Mouse (Mus musculus): ENCODE measurements around the gene Prox1. TPM values are rescaled to one million over a fixed set of nuclear protein-coding genes. Genes with fewer than 3 reads are reported as not detected.

Gene Prox1
- polyA plus RNA-seq, 1 experiment from 2014 or later = 16.4 TPM

DNA sequence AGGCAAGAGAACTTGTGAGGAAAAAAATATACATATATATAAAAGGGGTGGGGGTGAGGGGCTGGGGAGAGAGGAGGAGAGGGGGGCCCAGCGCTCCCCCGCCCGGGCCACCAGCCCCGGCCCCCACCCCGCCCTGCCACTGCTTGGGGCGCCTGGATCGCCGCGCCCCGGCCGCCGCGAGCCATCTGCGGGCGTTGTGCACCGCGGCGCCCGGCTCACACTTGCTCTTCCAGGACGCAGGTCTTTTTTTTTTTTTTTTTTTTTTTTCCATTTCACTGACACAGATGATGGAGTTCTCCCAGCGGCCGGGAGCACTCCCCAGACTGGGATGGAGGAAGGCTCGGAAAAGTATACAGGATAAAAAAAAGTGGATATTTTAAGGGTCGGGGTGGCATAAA lies 304 bp upstream of the Prox1 start:
- WGBS = 0% methylated on average over 11 of the region's 24 CpGs
- Histone ChIP-seq H3K27ac (ENCODE audit: low read length) (peak overlapping the region; percentile 98), H3K9me3 (replicated peaks; ENCODE audit: control insufficient read depth, low read length) (no peaks in the 10 kb centered on the region), H3K4me3 (ENCODE audit: low read length) (peak overlapping the region; percentile 86), H3K4me1 (ENCODE audit: control insufficient read depth, insufficient read depth, low read length) (peaks cover 21% of the 10 kb centered on the region), H3K4me2 (ENCODE audit: low read depth, low read length) (peak overlapping the region; percentile 69), H3K36me3 (ENCODE audit: control insufficient read depth, insufficient read depth) (no peaks in the 10 kb centered on the region), H3K9ac (ENCODE audit: low read length) (peak overlapping the region; percentile 90), H3K27me3 (ENCODE audit: control insufficient read depth, insufficient read depth, low read length) (0 out of 2 replicates have a peak, but pooled peaks cover 3% of the 10 kb centered on the region)
- peak; percentile 21; the same call in 1 of the 2 replicates for ATAC-seq (replicated peaks; ENCODE audit: extremely low read depth, insufficient read depth, low FRiP score)

DNA sequence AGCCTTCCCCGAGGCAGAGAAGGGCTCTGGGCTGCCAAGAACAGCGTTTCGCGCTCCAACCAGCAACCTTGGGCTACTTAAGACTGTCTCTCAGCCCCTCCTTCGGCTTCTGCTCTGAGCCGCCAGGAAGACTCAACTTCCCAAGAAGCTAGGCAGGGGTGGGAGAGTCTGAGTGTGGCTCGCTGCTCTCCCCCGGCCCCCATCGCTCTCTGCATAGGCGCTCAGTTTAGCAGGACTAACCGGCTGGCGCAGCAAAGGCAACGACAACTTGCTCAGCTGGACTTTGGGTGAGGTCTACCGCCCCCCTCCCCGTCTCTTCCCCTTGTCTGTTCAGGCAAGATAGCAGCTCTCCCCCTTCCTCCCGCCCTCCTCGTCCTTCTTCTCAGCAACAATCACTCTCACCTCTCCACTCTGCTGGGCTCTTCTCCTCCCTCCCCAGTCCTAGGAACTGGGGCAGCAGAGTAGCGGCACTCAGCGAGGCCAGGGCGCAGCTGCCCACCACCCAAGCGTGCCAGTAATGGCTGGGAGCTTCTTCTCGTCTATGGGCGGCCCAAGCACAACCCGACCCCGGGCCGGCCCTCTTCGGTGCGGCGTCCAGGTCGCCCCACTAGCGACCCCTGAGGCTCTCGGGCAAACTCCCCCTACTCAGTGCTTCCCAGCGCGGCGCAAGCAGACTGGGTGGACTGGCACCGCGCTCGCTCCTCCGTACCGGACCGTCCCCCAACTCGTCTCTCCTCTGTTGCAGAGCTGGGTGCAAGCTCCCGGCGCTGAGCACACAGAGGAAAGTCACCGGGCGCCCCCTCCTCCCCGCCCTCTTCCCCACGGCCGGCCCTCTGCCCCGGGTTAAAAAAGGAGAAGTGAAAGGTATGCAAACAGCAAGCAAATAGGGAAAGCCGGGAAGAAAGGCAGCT lies 1.5 kb downstream of the Prox1 start:
- Histone ChIP-seq H3K27me3 (ENCODE audit: control insufficient read depth, insufficient read depth, low read length) (0 out of 2 replicates have a peak, but pooled peaks cover under 1% of the 10 kb centered on the region), H3K4me1 (ENCODE audit: control insufficient read depth, insufficient read depth, low read length) (peaks cover 19% of the 10 kb centered on the region), H3K4me2 (ENCODE audit: low read depth, low read length) (peak overlapping the region; percentile 69), H3K27ac (ENCODE audit: low read length) (peak overlapping the region; percentile 98), H3K9ac (ENCODE audit: low read length) (peak overlapping the region; percentile 90), H3K4me3 (ENCODE audit: low read length) (peak overlapping the region; percentile 86), H3K9me3 (replicated peaks; ENCODE audit: control insufficient read depth, low read length) (no peaks in the 10 kb centered on the region), H3K36me3 (ENCODE audit: control insufficient read depth, insufficient read depth) (no peaks in the 10 kb centered on the region)
- 1% methylated on average over 51 of the region's 51 CpGs for WGBS
- peak; percentile 43 for ATAC-seq (replicated peaks; ENCODE audit: extremely low read depth, insufficient read depth, low FRiP score)

DNA sequence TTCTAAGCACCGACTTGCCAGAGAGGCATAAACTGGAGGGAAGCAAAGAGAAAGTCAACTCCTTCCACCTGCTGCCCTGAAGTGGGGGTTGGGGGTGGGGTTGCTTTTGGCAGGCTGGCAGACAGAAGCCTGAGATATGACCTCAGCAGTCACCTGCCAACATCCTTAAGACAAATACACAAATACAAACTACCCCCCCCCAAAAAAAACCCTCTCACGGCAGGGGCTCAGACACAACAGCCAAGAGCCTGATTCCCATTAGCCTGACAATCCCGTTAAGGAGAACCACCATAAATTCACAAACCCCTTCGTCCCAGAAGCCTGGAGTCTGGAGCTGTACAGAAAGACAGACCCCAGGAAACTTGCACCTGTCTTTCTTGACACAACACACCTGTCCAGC lies 2.4 kb downstream of the Prox1 start:
- Histone ChIP-seq H3K36me3 (ENCODE audit: control insufficient read depth, insufficient read depth) (no peaks in the 10 kb centered on the region), H3K4me2 (ENCODE audit: low read depth, low read length) (peak overlapping the region; percentile 69), H3K27ac (ENCODE audit: low read length) (peak overlapping the region; percentile 98), H3K4me1 (ENCODE audit: control insufficient read depth, insufficient read depth, low read length) (peaks cover 14% of the 10 kb centered on the region), H3K9me3 (replicated peaks; ENCODE audit: control insufficient read depth, low read length) (no peaks in the 10 kb centered on the region), H3K27me3 (ENCODE audit: control insufficient read depth, insufficient read depth, low read length) (no peaks in the 10 kb centered on the region), H3K4me3 (ENCODE audit: low read length) (peak overlapping the region; percentile 86), H3K9ac (ENCODE audit: low read length) (peak overlapping the region; percentile 90)
- 5% methylated on average over 4 of the region's 4 CpGs for WGBS
- no peak for ATAC-seq (replicated peaks; ENCODE audit: extremely low read depth, insufficient read depth, low FRiP score)

DNA sequence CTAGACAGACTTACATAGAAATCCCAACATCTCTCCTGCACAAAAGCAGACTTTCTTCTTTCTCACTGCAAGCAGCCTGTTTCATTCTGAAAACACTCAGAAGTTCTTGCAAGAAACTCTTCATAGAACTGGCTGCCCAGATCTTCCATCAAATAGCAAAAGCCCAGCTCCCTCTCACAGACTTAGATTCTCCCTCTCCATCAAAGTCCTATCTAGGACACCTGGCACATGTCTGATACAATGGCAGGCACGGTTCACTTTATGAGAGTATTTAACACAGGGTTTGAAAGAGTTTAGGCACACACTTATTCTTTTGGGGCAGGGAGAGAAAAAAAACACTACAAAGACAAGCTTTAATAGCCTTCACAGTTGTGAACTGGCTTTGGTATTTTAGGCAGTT lies 2.9 kb downstream of the Prox1 start:
- H3K27me3 ChIP-seq (ENCODE audit: control insufficient read depth, insufficient read depth, low read length) = no peaks in the 10 kb centered on the region
- peak overlapping the region; percentile 90 for H3K9ac ChIP-seq (ENCODE audit: low read length)
- peak overlapping the region; percentile 69 for H3K4me2 ChIP-seq (ENCODE audit: low read depth, low read length)
- H3K9me3 ChIP-seq (replicated peaks; ENCODE audit: control insufficient read depth, low read length) = no peaks in the 10 kb centered on the region
- ATAC-seq (replicated peaks; ENCODE audit: extremely low read depth, insufficient read depth, low FRiP score) = no peak
- WGBS = 12% methylated on average over 1 of the region's 1 CpGs
- H3K4me1 ChIP-seq (ENCODE audit: control insufficient read depth, insufficient read depth, low read length) = peaks cover 13% of the 10 kb centered on the region
- peak overlapping the region; percentile 98 for H3K27ac ChIP-seq (ENCODE audit: low read length)
- peak overlapping the region; percentile 86 for H3K4me3 ChIP-seq (ENCODE audit: low read length)
- H3K36me3 ChIP-seq (ENCODE audit: control insufficient read depth, insufficient read depth) = no peaks in the 10 kb centered on the region

DNA sequence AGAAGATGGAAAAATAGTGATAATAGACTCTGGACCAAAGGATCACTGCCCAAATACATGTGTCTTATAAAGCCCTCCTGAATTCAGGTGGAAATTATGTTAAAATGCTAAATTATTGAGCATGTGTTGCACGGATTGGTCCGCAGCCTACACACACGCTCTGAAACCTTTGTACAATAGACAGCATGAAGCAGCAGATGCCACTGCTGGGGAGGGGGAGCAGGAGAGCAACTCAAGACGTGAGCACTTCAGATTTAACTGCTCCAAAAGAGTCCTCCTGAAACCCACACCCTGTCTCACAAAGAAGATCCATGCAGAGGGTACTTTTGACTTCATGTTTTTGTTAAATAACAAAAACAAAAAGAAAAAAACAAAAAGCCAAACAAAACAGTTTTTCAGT lies 5.0 kb downstream of the Prox1 start:
- Histone ChIP-seq H3K9me3 (replicated peaks; ENCODE audit: control insufficient read depth, low read length) (no peaks in the 10 kb centered on the region), H3K9ac (ENCODE audit: low read length) (no peak overlapping the region), H3K4me1 (ENCODE audit: control insufficient read depth, insufficient read depth, low read length) (peaks cover 19% of the 10 kb centered on the region), H3K4me3 (ENCODE audit: low read length) (no peak overlapping the region), H3K27me3 (ENCODE audit: control insufficient read depth, insufficient read depth, low read length) (no peaks in the 10 kb centered on the region), H3K27ac (ENCODE audit: low read length) (no peak overlapping the region), H3K4me2 (ENCODE audit: low read depth, low read length) (no peak overlapping the region), H3K36me3 (ENCODE audit: control insufficient read depth, insufficient read depth) (peaks cover 7% of the 10 kb centered on the region)
- ATAC-seq (replicated peaks; ENCODE audit: extremely low read depth, insufficient read depth, low FRiP score) = no peak
- WGBS = 45% methylated on average over 4 of the region's 4 CpGs

DNA sequence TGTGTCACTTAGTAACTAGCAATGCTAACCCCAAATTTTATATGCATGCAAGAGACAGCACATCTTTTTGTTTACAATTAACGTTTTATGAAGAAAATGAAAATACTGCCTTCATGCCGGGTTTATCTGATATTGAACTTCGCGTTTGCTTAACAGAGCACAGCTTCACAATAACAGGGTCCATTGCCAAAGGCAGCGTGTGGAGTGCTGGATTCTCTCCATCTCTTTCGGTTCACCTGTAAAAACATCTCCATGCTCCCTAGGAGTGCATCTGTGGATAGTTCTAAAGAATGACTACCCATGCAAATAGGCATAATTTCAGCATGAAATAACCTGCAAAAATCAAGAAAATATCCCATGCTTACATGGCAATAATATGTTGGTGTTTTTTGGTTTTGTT lies 7.0 kb downstream of the Prox1 start:
- H3K9ac ChIP-seq (ENCODE audit: low read length) = no peak overlapping the region
- 0 out of 2 replicates have a peak, but pooled peaks cover 3% of the 10 kb centered on the region for H3K27me3 ChIP-seq (ENCODE audit: control insufficient read depth, insufficient read depth, low read length)
- ATAC-seq (replicated peaks; ENCODE audit: extremely low read depth, insufficient read depth, low FRiP score) = no peak
- H3K36me3 ChIP-seq (ENCODE audit: control insufficient read depth, insufficient read depth) = peaks cover 13% of the 10 kb centered on the region
- H3K4me1 ChIP-seq (ENCODE audit: control insufficient read depth, insufficient read depth, low read length) = peaks cover 19% of the 10 kb centered on the region
- no peak overlapping the region for H3K4me3 ChIP-seq (ENCODE audit: low read length)
- WGBS = 76% methylated on average over 6 of the region's 6 CpGs
- H3K4me2 ChIP-seq (ENCODE audit: low read depth, low read length) = no peak overlapping the region
- H3K27ac ChIP-seq (ENCODE audit: low read length) = no peak overlapping the region
- no peaks in the 10 kb centered on the region for H3K9me3 ChIP-seq (replicated peaks; ENCODE audit: control insufficient read depth, low read length)

DNA sequence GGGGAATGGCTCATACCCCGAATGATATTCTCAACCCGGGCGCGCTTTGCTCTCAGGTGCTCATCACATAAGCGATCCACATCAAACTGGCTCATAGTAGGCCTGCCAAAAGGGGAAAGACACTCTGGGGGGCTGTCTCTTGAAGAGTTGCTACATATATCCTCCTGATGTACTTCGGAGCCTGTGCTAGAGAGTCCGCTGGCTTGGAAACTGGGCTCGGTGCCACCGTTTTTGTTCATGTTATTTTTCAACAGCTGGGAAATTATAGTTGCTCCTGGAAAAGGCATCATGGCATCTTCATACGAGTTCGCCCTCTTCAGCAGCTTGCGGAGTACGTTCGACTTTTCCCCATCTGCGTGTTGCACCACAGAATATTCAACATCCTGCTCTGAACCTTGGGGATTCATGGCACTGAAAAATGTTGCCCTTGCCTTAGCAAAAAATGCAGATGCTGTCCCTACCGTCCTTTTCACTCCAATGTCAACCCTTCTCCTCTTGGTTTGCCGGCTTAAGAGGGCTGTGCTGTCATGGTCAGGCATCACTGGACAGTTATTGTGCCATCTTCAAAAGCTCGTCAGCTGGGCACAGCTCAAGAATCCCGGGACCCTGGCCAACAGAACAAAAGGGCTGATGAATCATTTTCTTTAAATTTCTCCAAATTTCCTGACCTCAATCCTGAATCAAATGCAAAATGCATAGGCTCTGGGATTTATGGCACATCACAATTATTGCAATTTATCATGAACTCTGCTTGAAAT lies 8.6 kb downstream of the Prox1 start:
- Histone ChIP-seq H3K4me3 (ENCODE audit: low read length) (no peak overlapping the region), H3K4me1 (ENCODE audit: control insufficient read depth, insufficient read depth, low read length) (peaks cover 19% of the 10 kb centered on the region), H3K27ac (ENCODE audit: low read length) (peak overlapping the region; percentile 55), H3K4me2 (ENCODE audit: low read depth, low read length) (peak overlapping the region; percentile 18), H3K9ac (ENCODE audit: low read length) (no peak overlapping the region), H3K27me3 (ENCODE audit: control insufficient read depth, insufficient read depth, low read length) (0 out of 2 replicates have a peak, but pooled peaks cover 3% of the 10 kb centered on the region), H3K36me3 (ENCODE audit: control insufficient read depth, insufficient read depth) (peaks cover 15% of the 10 kb centered on the region), H3K9me3 (replicated peaks; ENCODE audit: control insufficient read depth, low read length) (no peaks in the 10 kb centered on the region)
- WGBS = 64% methylated on average over 19 of the region's 19 CpGs
- no peak for ATAC-seq (replicated peaks; ENCODE audit: extremely low read depth, insufficient read depth, low FRiP score)

DNA sequence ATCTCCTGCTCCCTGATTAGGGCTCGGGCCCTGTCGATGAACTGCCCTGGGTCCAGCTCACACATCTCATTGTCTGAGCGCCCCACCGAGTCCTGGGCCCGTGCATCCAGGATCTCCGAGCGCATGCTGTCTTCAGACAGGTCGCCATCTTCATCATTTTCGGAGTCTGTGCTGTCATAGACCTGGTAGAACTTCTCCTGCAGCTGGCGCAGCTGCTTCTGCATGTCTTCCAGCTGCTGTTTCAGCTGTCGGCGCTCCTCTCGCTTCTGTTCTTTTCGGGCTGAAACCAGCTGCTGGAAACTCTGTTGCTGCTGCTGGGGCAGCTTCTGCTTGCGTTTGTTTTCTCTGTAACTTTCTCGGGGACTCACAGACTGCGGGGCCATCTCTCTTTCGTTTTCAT lies 9.2 kb downstream of the Prox1 start:
- Histone ChIP-seq H3K36me3 (ENCODE audit: control insufficient read depth, insufficient read depth) (peaks cover 15% of the 10 kb centered on the region), H3K9ac (ENCODE audit: low read length) (0 out of 2 replicates have a peak overlapping the region, but pooled peaks have one; percentile 11), H3K27me3 (ENCODE audit: control insufficient read depth, insufficient read depth, low read length) (0 out of 2 replicates have a peak, but pooled peaks cover 3% of the 10 kb centered on the region), H3K27ac (ENCODE audit: low read length) (peak overlapping the region; percentile 31), H3K9me3 (replicated peaks; ENCODE audit: control insufficient read depth, low read length) (no peaks in the 10 kb centered on the region), H3K4me3 (ENCODE audit: low read length) (no peak overlapping the region), H3K4me2 (ENCODE audit: low read depth, low read length) (peak overlapping the region; percentile 18; the same call in 1 of the 2 replicates), H3K4me1 (ENCODE audit: control insufficient read depth, insufficient read depth, low read length) (peaks cover 19% of the 10 kb centered on the region)
- no peak for ATAC-seq (replicated peaks; ENCODE audit: extremely low read depth, insufficient read depth, low FRiP score)
- WGBS = 73% methylated on average over 18 of the region's 18 CpGs

Measured in heart, embryonic 16.5 days (tissue).